Mouse (Mus musculus): ENCODE measurements around the gene Cela3b. TPM values are rescaled to one million over a fixed set of nuclear protein-coding genes. Genes with fewer than 3 reads are reported as not detected.

The Cela3b gene
- polyA plus RNA-seq, 1 experiment from 2014 or later, result not detected

DNA sequence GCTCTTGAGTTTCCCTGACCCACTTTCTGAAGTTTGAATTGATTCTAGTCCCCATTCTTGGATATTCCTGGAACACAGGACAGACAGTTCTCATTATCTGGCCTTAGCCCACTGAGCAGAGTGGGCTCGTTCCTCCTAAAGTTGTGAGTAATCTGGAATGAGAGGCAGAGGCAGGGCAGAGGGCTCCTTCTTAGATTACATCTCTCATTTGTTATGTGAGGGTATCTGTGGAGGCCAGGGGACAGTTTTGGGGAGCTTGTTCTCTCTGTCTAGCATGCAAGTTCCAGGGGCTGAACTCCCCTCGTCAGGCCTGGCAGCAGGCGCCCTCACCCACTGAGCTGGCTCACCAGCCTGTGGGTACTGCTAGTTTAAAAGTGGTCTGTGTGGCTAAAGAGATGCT is 51.3 kb downstream of the Cela3b start:
- Histone ChIP-seq H3K9me3 (no peaks in the 10 kb centered on the region), H3K4me3 (no peak overlapping the region), H3K4me2 (replicated peaks) (no peak overlapping the region), H3K27me3 (replicated peaks) (no peaks in the 10 kb centered on the region), H3K27ac (no peak overlapping the region), H3K4me1 (no peaks in the 10 kb centered on the region; the same call in 1 of the 2 replicates), H3K36me3 (no peaks in the 10 kb centered on the region), H3K9ac (no peak overlapping the region)
- WGBS, result 80% methylated on average over 3 of the region's 3 CpGs
- no peak for ATAC-seq (ENCODE audit: low FRiP score, low read depth)

DNA sequence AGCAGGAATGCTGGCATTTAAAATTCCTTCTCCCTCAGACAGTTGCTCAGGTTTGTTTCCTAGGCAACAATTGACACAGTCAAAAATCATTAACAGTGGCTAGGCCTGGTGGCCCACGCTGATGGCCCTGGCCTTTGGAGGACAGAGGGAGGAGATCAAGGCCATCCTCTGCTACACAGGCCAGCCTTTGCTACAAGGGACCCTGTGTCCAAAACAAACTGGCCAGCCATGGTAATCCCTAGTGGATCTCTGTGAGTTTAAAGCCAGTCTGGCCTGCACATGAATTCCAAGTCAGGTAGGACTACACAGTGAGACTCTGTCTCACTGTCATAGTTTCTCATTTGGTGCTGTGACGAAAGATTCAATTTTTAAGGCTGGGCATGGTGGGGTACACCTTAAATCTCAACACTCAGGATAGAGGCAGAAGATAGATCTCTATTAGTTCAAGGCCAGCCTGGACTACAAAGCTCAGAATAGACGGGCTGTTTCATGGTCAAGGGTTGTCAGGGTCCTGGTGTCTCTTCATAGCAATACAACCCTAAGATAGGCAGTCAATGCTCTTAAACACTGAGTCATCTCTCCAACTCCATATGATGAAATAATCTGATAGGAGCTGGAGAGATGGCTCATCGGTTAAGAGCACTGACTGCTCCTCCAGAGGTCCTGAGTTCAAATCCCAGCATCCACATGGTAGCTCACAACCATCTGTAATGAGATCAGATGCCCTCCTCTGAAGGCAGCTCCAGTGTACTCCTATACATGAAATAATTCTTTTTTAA is 52.6 kb downstream of the Cela3b start:
- 79% methylated on average over 4 of the region's 4 CpGs for WGBS
- H3K9me3 ChIP-seq, result no peaks in the 10 kb centered on the region
- no peaks in the 10 kb centered on the region; the same call in 1 of the 2 replicates for H3K4me1 ChIP-seq
- H3K9ac ChIP-seq, result no peak overlapping the region
- H3K27ac ChIP-seq, result no peak overlapping the region
- no peak overlapping the region for H3K4me3 ChIP-seq
- H3K4me2 ChIP-seq (replicated peaks), result no peak overlapping the region
- no peaks in the 10 kb centered on the region for H3K27me3 ChIP-seq (replicated peaks)
- no peak for ATAC-seq (ENCODE audit: low FRiP score, low read depth)
- H3K36me3 ChIP-seq, result no peaks in the 10 kb centered on the region

DNA sequence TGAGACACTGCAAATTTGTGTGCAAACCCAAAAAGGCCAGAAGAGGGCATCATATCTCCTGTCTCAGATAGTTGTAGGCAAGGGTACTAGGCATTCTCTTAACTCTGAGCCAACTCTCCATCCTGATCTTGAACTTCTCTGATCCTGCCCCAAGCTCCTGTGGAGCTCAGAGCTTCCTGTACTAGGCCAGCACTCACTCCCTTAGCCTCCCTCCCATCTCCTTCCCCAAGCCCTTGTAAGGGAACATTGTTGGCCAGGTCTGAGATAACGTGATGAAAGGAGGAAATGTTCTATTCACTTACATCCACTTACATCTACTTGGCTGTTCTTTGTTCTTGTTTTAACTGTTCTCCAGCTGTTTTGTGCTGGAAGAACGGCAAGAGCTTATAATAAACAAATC is 53.6 kb downstream of the Cela3b start:
- Histone ChIP-seq H3K36me3 (no peaks in the 10 kb centered on the region), H3K27me3 (replicated peaks) (no peaks in the 10 kb centered on the region), H3K9me3 (no peaks in the 10 kb centered on the region), H3K4me1 (no peaks in the 10 kb centered on the region; the same call in 1 of the 2 replicates), H3K4me2 (replicated peaks) (no peak overlapping the region), H3K4me3 (no peak overlapping the region), H3K9ac (no peak overlapping the region), H3K27ac (no peak overlapping the region)
- no peak for ATAC-seq (ENCODE audit: low FRiP score, low read depth)
- WGBS, result 73% methylated on average over 2 of the region's 2 CpGs

DNA sequence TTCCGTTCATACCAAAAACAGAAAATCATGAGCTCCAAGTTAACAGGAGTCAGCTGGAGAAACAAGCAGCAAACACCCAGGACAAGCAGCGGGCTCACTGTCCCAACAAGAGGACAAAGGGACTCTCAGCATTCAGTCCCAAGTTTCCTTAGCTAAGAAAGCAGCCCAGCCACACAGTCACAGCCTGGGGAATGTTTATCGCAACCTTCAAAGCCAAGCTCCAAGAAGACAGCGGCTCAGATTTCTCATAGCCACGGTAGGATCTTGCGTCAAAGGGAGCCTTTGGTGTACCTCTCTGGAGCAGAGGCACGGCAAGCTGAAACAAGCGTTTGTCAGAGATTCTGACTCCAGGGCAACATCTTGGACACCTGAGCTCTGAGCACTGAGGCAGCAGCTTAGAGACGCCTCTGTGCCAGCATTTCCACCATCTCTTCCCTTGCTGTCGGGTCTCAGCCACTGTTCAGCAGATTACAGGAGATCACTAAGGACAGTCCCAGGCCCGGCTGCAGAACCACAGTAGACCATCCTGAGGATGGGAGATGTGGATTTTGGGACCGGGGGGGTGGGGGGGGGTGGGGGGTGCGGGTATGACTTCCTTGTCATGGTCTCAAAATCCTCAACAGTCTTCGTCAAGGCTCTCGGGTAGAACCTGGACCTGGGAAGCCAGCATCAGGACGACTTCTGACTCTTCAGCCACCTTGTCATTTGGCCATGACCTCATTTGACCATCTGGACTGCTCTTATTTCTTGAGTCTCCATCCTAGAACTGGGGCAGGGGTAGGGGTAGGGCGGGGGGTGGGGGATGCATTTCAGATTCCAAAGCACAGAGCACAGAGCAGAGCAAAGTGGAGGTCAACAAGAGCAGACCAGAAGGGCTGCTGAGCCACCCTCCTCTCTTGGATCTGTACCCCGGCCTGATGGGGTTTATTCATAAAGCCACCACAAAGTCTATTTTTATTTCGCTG is 54.7 kb downstream of the Cela3b start:
- Histone ChIP-seq H3K27ac (no peak overlapping the region), H3K27me3 (replicated peaks) (no peaks in the 10 kb centered on the region), H3K4me1 (peaks cover under 1% of the 10 kb centered on the region; the same call in 1 of the 2 replicates), H3K9ac (0 out of 2 replicates have a peak overlapping the region, but pooled peaks have one; percentile 13), H3K4me2 (replicated peaks) (no peak overlapping the region), H3K4me3 (no peak overlapping the region), H3K9me3 (no peaks in the 10 kb centered on the region), H3K36me3 (no peaks in the 10 kb centered on the region)
- ATAC-seq (ENCODE audit: low FRiP score, low read depth), result no peak
- WGBS, result 58% methylated on average over 19 of the region's 19 CpGs

DNA sequence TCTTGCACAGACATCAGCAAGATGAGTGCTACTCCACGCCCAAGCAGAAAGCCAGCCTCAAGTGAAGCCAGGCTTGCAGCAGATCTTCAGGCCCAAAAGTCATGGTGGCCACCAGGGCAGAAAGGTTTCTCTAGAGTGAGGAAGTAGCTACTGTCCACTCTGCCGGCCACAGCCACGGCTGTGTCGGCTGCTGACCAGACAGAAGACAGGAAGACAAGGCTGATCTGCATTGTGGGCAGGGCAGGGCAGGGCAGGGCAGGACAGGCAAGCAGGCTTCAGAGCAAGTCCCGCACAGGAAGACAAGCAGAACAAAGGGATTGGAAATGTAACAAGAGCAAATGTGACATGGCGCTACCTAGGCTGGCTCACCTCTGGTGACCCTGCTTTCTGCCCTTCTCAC is 56.6 kb downstream of the Cela3b start:
- H3K27me3 ChIP-seq (replicated peaks), result no peaks in the 10 kb centered on the region
- 76% methylated on average over 6 of the region's 6 CpGs for WGBS

DNA sequence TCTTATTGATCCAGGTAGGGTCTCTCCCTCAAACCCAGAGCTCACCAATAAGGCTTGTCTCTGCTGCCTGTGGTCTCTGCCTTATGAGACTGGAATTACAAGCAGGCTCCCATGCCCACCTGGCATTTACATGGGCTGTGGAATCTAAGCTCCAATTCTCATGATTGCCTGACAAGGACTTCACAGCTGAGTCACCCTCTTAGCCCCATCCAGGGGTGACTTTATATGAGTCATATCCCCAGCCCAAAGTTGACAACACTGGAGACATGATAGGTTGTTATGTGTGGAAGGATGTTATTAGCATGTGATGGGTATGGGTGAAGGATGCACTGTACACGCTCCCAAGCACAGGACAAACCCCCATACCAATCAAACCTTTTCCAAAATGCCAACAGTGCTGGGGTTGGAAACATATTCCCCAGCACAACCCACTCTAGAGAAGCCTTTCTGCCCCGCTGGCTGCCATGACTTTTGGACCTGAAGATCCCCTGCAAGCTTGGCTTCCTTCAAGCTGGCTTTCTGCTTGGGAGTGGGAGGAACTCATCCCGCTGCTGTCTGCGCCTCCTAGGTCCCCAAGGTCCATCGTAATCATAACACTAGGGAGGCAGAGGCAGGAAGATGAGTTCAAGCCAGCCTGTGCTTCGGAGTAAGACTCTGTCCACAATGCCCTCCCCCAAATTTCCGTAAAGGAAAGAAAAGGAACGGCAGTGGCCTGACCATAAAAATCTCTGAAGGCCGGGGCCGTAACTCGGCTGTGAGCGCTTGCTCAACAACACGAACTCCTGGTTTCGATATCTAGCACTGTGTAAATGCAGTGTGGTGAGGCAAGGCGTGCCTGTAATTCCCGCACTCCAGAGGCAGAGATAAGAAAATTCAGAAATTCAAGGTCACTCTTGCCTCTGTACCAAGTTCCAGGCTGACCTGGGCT is 58.5 kb downstream of the Cela3b start:
- H3K4me2 ChIP-seq (replicated peaks), result no peak overlapping the region
- no peaks in the 10 kb centered on the region for H3K9me3 ChIP-seq
- 80% methylated on average over 16 of the region's 16 CpGs for WGBS
- no peak for ATAC-seq (ENCODE audit: low FRiP score, low read depth)
- no peak overlapping the region for H3K9ac ChIP-seq
- peaks cover 9% of the 10 kb centered on the region; the same call in 1 of the 2 replicates for H3K4me1 ChIP-seq
- no peak overlapping the region for H3K4me3 ChIP-seq
- no peak overlapping the region for H3K27ac ChIP-seq
- no peaks in the 10 kb centered on the region; the same call in 1 of the 2 replicates for H3K27me3 ChIP-seq (replicated peaks)
- no peaks in the 10 kb centered on the region for H3K36me3 ChIP-seq

More for the DNA sequence above, 56.6 kb downstream of the Cela3b start:
- Histone ChIP-seq H3K4me2 (replicated peaks) (no peak overlapping the region), H3K27ac (no peak overlapping the region), H3K4me1 (peaks cover 9% of the 10 kb centered on the region; the same call in 1 of the 2 replicates), H3K36me3 (no peaks in the 10 kb centered on the region), H3K4me3 (no peak overlapping the region), H3K9ac (no peak overlapping the region), H3K9me3 (no peaks in the 10 kb centered on the region)
- ATAC-seq (ENCODE audit: low FRiP score, low read depth), result no peak

Other genes with a start within 250 kb of the Cela3b start
- gene Wnt4, start 153.1 kb downstream of the Cela3b start, polyA plus RNA-seq (2016; fragmentation: Nextera tagmentation; extraction: Ambion mirVana), result 16.1 and 17.4 TPM in 2 replicates
- gene Cdc42, start 72.8 kb downstream of the Cela3b start, polyA plus RNA-seq (2016; fragmentation: Nextera tagmentation; extraction: Ambion mirVana), result 665 and 674 TPM in 2 replicates
- gene Cela3a, start 20.7 kb downstream of the Cela3b start, polyA plus RNA-seq (2016; fragmentation: Nextera tagmentation; extraction: Ambion mirVana), result not detected in 2 replicates
- gene 1700013G24Rik, start 22.7 kb upstream of the Cela3b start, polyA plus RNA-seq (2016; fragmentation: Nextera tagmentation; extraction: Ambion mirVana), result not detected in 2 replicates
- gene Hspg2, start 38.2 kb upstream of the Cela3b start, polyA plus RNA-seq (2016; fragmentation: Nextera tagmentation; extraction: Ambion mirVana), result 11.3 and 12.4 TPM in 2 replicates
- gene Ldlrad2, start 144.0 kb upstream of the Cela3b start, polyA plus RNA-seq (2016; fragmentation: Nextera tagmentation; extraction: Ambion mirVana), result not detected in 2 replicates
- 76.5 and 79.0 TPM in 2 replicates for gene Usp48, start 163.2 kb upstream of the Cela3b start, polyA plus RNA-seq (2016; fragmentation: Nextera tagmentation; extraction: Ambion mirVana)
- 18.3 and 24.7 TPM in 2 replicates for gene Rap1gap, start 234.2 kb upstream of the Cela3b start, polyA plus RNA-seq (2016; fragmentation: Nextera tagmentation; extraction: Ambion mirVana)